Mouse (Mus musculus): ENCODE results near the gene Zc3h15. TPM values are rescaled to one million over a fixed set of nuclear protein-coding genes. Genes with fewer than 3 reads are reported as not detected.
A peak's percentile ranks its signal among the peaks of the same experiment; 100 is the strongest.
"Not testable (repeated sequence)": the region's sequence is repeated elsewhere in the genome, so short reads cannot be mapped to it uniquely, and the experiment has no call there.

The Zc3h15 gene
- polyA plus RNA-seq, 1 experiment from 2014 or later = 134 TPM

DNA sequence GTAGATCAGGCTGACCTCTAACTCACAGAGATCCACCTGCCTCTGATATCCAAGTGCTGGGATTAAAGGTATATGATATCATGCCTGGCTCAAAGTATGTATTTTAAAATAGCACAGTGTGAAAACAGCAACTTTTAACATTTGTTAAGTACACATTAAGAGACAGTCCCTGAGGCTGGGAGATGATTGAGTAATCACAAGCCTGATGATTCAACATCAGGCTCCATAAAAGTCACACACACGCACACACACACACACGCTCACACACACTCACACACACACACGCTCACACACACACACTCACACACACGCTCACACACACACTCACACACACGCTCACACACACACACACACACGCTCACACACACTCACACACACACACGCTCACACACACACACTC lies 58.2 kb downstream of the Zc3h15 start:
- Histone ChIP-seq H3K4me3 (no peak overlapping the region), H3K36me3 (no peaks in the 10 kb centered on the region), H3K27ac (no peak overlapping the region), H3K4me1 (peaks cover 36% of the 10 kb centered on the region), H3K27me3 (ENCODE audit: low read depth, poor library complexity, severe bottlenecking) (no peaks in the 10 kb centered on the region), H3K9me3 (replicated peaks) (no peaks in the 10 kb centered on the region)
- 91% methylated on average over 7 of the region's 7 CpGs for WGBS
- DNase-seq (ENCODE audit: low spot score) = no peak

DNA sequence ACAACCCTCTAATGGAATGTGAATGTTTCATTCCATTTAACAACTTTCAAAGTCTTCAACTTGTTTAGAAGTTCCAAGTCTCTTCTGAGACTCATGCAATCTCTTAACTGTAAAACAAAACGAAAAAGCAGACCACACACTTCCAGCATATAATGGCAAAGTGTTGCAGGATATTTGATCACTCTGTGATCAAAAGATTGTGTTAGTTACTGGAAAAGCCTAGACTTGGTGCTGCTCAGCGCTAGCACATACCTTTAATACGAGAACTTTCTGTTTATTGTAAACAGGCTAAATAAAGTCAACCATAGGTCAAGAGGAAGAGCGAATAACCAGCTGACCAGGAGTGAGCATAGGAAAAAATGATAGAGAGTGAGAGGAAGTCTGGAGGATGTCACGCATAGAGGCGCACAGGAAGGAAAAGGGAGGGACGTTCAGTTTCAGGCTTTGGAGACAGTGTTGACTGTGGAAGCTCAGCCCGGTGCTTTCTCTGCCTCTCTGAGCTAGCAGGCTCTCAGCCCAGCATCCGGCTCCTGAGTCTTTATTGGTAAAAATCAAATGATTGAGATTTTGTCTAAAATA lies 61.4 kb downstream of the Zc3h15 start:
- Histone ChIP-seq H3K27me3 (ENCODE audit: low read depth, poor library complexity, severe bottlenecking) (no peaks in the 10 kb centered on the region), H3K4me3 (no peak overlapping the region), H3K9me3 (replicated peaks) (no peaks in the 10 kb centered on the region), H3K36me3 (no peaks in the 10 kb centered on the region), H3K4me1 (peaks cover 62% of the 10 kb centered on the region), H3K27ac (no peak overlapping the region)
- WGBS = 82% methylated on average over 9 of the region's 9 CpGs
- DNase-seq (ENCODE audit: low spot score) = no peak

DNA sequence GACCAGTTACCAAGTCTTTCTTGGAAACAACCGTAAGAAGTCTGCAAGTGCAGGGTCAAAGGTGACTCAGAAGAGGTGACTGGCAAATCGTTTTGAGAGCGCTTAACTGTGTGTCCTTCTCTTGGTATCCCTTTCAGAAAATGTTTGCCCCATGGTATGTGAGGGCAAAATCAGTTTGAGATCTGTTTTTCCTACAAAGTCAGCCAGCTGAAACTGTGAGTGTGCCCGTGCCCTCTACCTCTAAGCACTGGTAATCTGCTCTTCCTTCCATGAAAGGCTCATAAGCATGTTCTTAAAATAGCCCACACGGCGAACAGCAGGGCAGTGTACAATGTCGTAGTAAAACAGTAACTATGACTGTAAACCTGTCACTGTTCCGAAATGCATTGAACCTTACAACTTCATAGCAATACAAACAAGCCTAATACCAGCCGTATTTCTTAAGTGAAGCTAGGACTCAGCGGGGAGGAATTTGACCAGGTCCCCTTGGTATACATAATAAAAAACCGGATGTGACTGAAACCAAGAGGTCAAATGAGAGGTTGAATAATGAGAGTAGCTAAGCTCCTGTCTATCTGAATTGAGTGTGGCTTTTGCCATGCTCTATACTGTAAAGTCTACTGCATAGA lies 65.8 kb downstream of the Zc3h15 start:
- Histone ChIP-seq H3K4me1 (peaks cover 68% of the 10 kb centered on the region), H3K27me3 (ENCODE audit: low read depth, poor library complexity, severe bottlenecking) (no peaks in the 10 kb centered on the region), H3K9me3 (replicated peaks) (no peaks in the 10 kb centered on the region), H3K36me3 (no peaks in the 10 kb centered on the region), H3K27ac (peak overlapping the region; percentile 70), H3K4me3 (peak overlapping the region; percentile 12)
- no peak for DNase-seq (ENCODE audit: low spot score)
- 35% methylated on average over 11 of the region's 11 CpGs for WGBS

DNA sequence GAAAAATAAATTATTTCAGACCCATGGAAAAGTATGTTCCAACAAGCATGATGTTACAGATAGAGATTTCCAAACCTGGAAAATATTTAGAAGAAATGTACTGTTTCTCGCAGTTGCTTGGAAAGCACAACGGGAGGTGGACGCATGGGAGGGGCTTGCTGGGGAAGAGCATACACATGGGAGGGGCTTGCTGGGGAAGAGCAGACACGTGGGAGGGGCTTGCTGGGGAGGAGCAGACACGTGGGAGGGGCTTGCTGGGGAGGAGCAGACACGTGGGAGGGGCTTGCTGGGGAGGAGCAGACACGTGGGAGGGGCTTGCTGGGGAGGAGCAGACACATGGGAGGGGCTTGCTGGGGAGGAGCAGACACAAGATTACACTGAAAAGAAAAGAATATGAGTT lies 69.0 kb downstream of the Zc3h15 start:
- WGBS = 78% methylated on average over 7 of the region's 7 CpGs
- not testable (repeated sequence) for H3K27ac ChIP-seq; H3K9me3 ChIP-seq (replicated peaks); DNase-seq (ENCODE audit: low spot score); H3K27me3 ChIP-seq (ENCODE audit: low read depth, poor library complexity, severe bottlenecking); H3K4me3 ChIP-seq; H3K36me3 ChIP-seq
- peaks cover 51% of the 10 kb centered on the region for H3K4me1 ChIP-seq

DNA sequence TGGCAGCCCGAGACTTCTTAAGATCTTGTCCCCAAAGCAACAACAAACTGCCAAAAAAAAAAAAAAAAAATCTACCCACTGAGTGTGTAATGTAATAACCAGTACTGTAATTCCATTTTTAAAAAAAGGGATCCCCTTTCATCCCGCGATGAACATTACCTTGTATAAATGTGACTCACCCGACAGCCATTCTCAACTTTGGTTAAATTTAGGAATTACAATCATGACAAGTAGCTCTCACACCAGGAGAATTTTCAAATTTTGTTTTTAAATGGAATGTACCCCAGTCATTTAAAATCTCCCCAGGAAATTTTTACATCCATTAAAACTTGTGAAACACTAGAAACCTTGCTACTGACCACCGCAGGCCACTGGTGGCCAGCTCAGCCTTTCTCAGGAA lies 69.7 kb downstream of the Zc3h15 start:
- Histone ChIP-seq H3K27ac (peak overlapping the region; percentile 72), H3K36me3 (no peaks in the 10 kb centered on the region), H3K4me3 (no peak overlapping the region), H3K4me1 (peaks cover 45% of the 10 kb centered on the region), H3K9me3 (replicated peaks) (no peaks in the 10 kb centered on the region), H3K27me3 (ENCODE audit: low read depth, poor library complexity, severe bottlenecking) (no peaks in the 10 kb centered on the region)
- DNase-seq (ENCODE audit: low spot score) = no peak
- 78% methylated on average over 5 of the region's 5 CpGs for WGBS

Other genes starting within 250 kb of the Zc3h15 start
- 53.0 and 56.0 TPM in 2 replicates for gene Itgav, start 80.0 kb downstream of the Zc3h15 start, polyA plus RNA-seq (2016; fragmentation: Nextera tagmentation; extraction: Ambion mirVana)
- gene Fam171b, start 168.2 kb downstream of the Zc3h15 start, polyA plus RNA-seq (2016; fragmentation: Nextera tagmentation; extraction: Ambion mirVana) = 9.5 and 15.4 TPM in 2 replicates

Measured in limb, embryonic 10.5 days (tissue).